Mouse (Mus musculus): ENCODE data around the gene Myh14.

The Myh14 gene

GRCm38 (mm10) chr7:44633407-44633806, 37.2 kb downstream of the Myh14 start:
- no peak for DNase-seq (ENCODE audit: low read depth, low spot score)

- DNase-seq (ENCODE audit: low read depth, low spot score) = no peak
These were observed 38.0 kb downstream of the Myh14 start for GRCm38 (mm10) chr7:44632676-44633075.

- DNase-seq (ENCODE audit: low read depth, low spot score) = no peak
These were observed 40.2 kb downstream of the Myh14 start for GRCm38 (mm10) chr7:44630437-44630836.

- no peak for DNase-seq (ENCODE audit: low read depth, low spot score)
These were observed 42.1 kb downstream of the Myh14 start for GRCm38 (mm10) chr7:44628402-44629034.

- DNase-seq (ENCODE audit: low read depth, low spot score) = no peak
These were observed 43.7 kb downstream of the Myh14 start for GRCm38 (mm10) chr7:44626966-44627365.

GRCm38 (mm10) chr7:44626068-44626385, 44.6 kb downstream of the Myh14 start:
- DNase-seq (ENCODE audit: low read depth, low spot score) = no peak

GRCm38 (mm10) chr7:44625241-44626067, 45.2 kb downstream of the Myh14 start:
- no peak for DNase-seq (ENCODE audit: low read depth, low spot score)

- no peak for DNase-seq (ENCODE audit: low read depth, low spot score)
These were observed 45.8 kb downstream of the Myh14 start for GRCm38 (mm10) chr7:44624828-44625227.

- no peak for DNase-seq (ENCODE audit: low read depth, low spot score)
These were observed 46.2 kb downstream of the Myh14 start for GRCm38 (mm10) chr7:44624543-44624826.

- no peak for DNase-seq (ENCODE audit: low read depth, low spot score)
These were observed 46.7 kb downstream of the Myh14 start for GRCm38 (mm10) chr7:44623714-44624542.

- no peak for DNase-seq (ENCODE audit: low read depth, low spot score)
These were observed 53.6 kb downstream of the Myh14 start for GRCm38 (mm10) chr7:44617059-44617458.

- no peak for DNase-seq (ENCODE audit: low read depth, low spot score)
These were observed 54.7 kb downstream of the Myh14 start for GRCm38 (mm10) chr7:44615987-44616386.

GRCm38 (mm10) chr7:44615309-44615708, 55.3 kb downstream of the Myh14 start:
- no peak for DNase-seq (ENCODE audit: low read depth, low spot score)

GRCm38 (mm10) chr7:44614041-44614688, 56.5 kb downstream of the Myh14 start:
- no peak for DNase-seq (ENCODE audit: low read depth, low spot score)

- DNase-seq (ENCODE audit: low read depth, low spot score) = no peak
These were observed 58.5 kb downstream of the Myh14 start for GRCm38 (mm10) chr7:44612192-44612591.

- DNase-seq (ENCODE audit: low read depth, low spot score) = no peak
These were observed 64.3 kb downstream of the Myh14 start for GRCm38 (mm10) chr7:44606171-44606901.

- no peak for DNase-seq (ENCODE audit: low read depth, low spot score)
These were observed 65.2 kb downstream of the Myh14 start for GRCm38 (mm10) chr7:44605436-44605835.

- no peak for DNase-seq (ENCODE audit: low read depth, low spot score)
These were observed 66.0 kb downstream of the Myh14 start for GRCm38 (mm10) chr7:44604619-44605018.

GRCm38 (mm10) chr7:44604139-44604606, 66.5 kb downstream of the Myh14 start:
- no peak for DNase-seq (ENCODE audit: low read depth, low spot score)

- no peak for DNase-seq (ENCODE audit: low read depth, low spot score)
These were observed 67.3 kb downstream of the Myh14 start for GRCm38 (mm10) chr7:44603186-44603855.

- DNase-seq (ENCODE audit: low read depth, low spot score) = no peak
These were observed 68.2 kb downstream of the Myh14 start for GRCm38 (mm10) chr7:44602443-44602842.

All from skeletal muscle tissue, adult 2 months (tissue).